Mouse (Mus musculus): ENCODE results near the gene Ssr2. TPM values are rescaled to one million over a fixed set of nuclear protein-coding genes. Genes with fewer than 3 reads are reported as not detected.
"Not testable (repeated sequence)": the region's sequence is repeated elsewhere in the genome, so short reads cannot be mapped to it uniquely, and the experiment has no call there.

Gene Ssr2
- total and polyA plus RNA-seq, 3 experiments, result 346 to 377 (median 364) TPM

- no peaks in the 10 kb centered on the region for H3K79me2 ChIP-seq (replicated peaks; ENCODE audit: control insufficient read depth, extremely low read depth, insufficient read depth, poor library complexity, severe bottlenecking)
- no peaks in the 10 kb centered on the region for H3K9me3 ChIP-seq (replicated peaks; ENCODE audit: low read length)
- H3K9ac ChIP-seq (ENCODE audit: insufficient read depth, low read depth), result peak overlapping the region; percentile 15
- no peak overlapping the region for H3K4me3 ChIP-seq (replicated peaks in 1 of 3; ENCODE audit: low read depth in 2 of 3, low read length in 2 of 3, poor library complexity in 1 of 3)
- peak overlapping the region; percentile 59 for H3K4me2 ChIP-seq (ENCODE audit: insufficient read depth, low read depth, poor library complexity, severe bottlenecking)
- H3K27ac ChIP-seq (ENCODE audit: insufficient read depth, low read depth), result peak overlapping the region; percentile 12
- DNase-seq (ENCODE audit: extremely low read depth), result no peak
- H3K36me3 ChIP-seq (replicated peaks in 1 of 2; ENCODE audit: control insufficient read depth in 1 of 2, insufficient read depth in 1 of 2, low read length in 1 of 2), result peaks cover 3 to 19% of the 10 kb centered on the region in 2 experiments
- peaks cover 13 to 29% of the 10 kb centered on the region in 2 experiments for H3K4me1 ChIP-seq (ENCODE audit: control insufficient read depth in 1 of 2, insufficient read depth in 2 of 2)
- in situ Hi-C loops (cut with MboI; ENCODE audit: low pct_ligation_motif_present, low pct_unique_long_range_greater_than_20kb, low sequenced_read_pairs) (no loop called here), dilution Hi-C loops (cut with MboI; ENCODE audit: extremely low pct_ligation_motif_present, extremely low pct_unique_long_range_greater_than_20kb, low sequenced_read_pairs) (no loop called here)
- no peaks in the 10 kb centered on the region for H3K27me3 ChIP-seq (replicated peaks)
- no peak for TF ChIP-seq ZKSCAN1 (IDR thresholded peaks at IDR 0.05; ENCODE audit: borderline replicate concordance, low read depth, low read length)
- 0 out of 2 replicates have a peak, but pooled peaks have one; percentile 6 for TF ChIP-seq TBP (conservative IDR thresholded peaks at IDR 0.05; ENCODE audit: low read depth, low read length)
Observed at GRCm38 (mm10) chr3:88593893-88594580, 18.4 kb downstream of the Ssr2 start.

DNA sequence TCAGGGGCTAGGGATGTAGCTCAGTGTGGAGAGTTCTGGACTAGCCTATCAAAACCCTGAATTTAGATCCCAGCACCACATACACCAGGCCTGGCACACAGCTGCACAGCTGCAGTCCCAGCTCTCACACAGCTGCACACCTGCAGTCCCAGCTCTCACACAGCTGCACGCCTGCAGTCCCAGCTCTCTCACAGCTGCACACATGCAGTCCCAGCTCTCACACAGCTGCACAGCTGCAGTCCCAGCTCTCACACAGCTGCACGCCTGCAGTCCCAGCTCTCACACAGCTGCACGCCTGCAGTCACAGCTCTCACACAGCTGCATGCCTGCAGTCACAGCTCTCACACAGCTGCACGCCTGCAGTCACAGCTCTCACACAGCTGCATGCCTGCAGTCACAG is 20.9 kb downstream of the Ssr2 start:
- in situ Hi-C loops (cut with MboI; ENCODE audit: low pct_ligation_motif_present, low pct_unique_long_range_greater_than_20kb, low sequenced_read_pairs), result loop anchor here (5.0 kb wide), 1 partner anchor 49 kb away; the partner anchor contains the start of gene Rab25
- dilution Hi-C loops (cut with MboI; ENCODE audit: extremely low pct_ligation_motif_present, extremely low pct_unique_long_range_greater_than_20kb, low sequenced_read_pairs); H3K79me2 ChIP-seq (replicated peaks; ENCODE audit: control insufficient read depth, extremely low read depth, insufficient read depth, poor library complexity, severe bottlenecking): not testable (repeated sequence)

GRCm38 (mm10) chr3:88602466-88602865 is 26.8 kb downstream of the Ssr2 start:
- Histone ChIP-seq H3K27me3 (replicated peaks) (no peaks in the 10 kb centered on the region), H3K4me3 (replicated peaks in 1 of 3; ENCODE audit: low read depth in 2 of 3, low read length in 2 of 3, poor library complexity in 1 of 3) (no peak overlapping the region), H3K9me3 (replicated peaks; ENCODE audit: low read length) (no peaks in the 10 kb centered on the region), H3K36me3 (replicated peaks in 1 of 2; ENCODE audit: control insufficient read depth in 1 of 2, insufficient read depth in 1 of 2, low read length in 1 of 2) (no peaks in the 10 kb centered on the region), H3K4me2 (ENCODE audit: insufficient read depth, low read depth, poor library complexity, severe bottlenecking) (no peak overlapping the region), H3K4me1 (ENCODE audit: control insufficient read depth in 1 of 2, insufficient read depth in 2 of 2) (peaks cover 2 to 24% of the 10 kb centered on the region in 2 experiments; a peak in 2 of 4 replicates), H3K27ac (ENCODE audit: insufficient read depth, low read depth) (no peak overlapping the region), H3K9ac (ENCODE audit: insufficient read depth, low read depth) (no peak overlapping the region), H3K79me2 (replicated peaks; ENCODE audit: control insufficient read depth, extremely low read depth, insufficient read depth, poor library complexity, severe bottlenecking) (no peaks in the 10 kb centered on the region)
- DNase-seq (ENCODE audit: extremely low read depth), result no peak
- TF ChIP-seq SIN3A (IDR thresholded peaks at IDR 0.05; ENCODE audit: low read length), result no peak
- TF ChIP-seq JUND (conservative IDR thresholded peaks at IDR 0.05; ENCODE audit: low read depth, low read length), result no peak
- no peak for TF ChIP-seq ELF1 (IDR thresholded peaks at IDR 0.05; ENCODE audit: low read depth, low read length)
- TF ChIP-seq MXI1 (IDR thresholded peaks at IDR 0.05; ENCODE audit: low read depth, low read length), result no peak
- dilution Hi-C loops (cut with MboI; ENCODE audit: extremely low pct_ligation_motif_present, extremely low pct_unique_long_range_greater_than_20kb, low sequenced_read_pairs), result no loop called here
- in situ Hi-C loops (cut with MboI; ENCODE audit: low pct_ligation_motif_present, low pct_unique_long_range_greater_than_20kb, low sequenced_read_pairs), result loop anchor here (25.0 kb wide), 1 partner anchor 135 kb away; no protein-coding TSS in a partner anchor

More for the DNA sequence above, 20.9 kb downstream of the Ssr2 start:
- DNase-seq (ENCODE audit: extremely low read depth); H3K9ac ChIP-seq (ENCODE audit: insufficient read depth, low read depth); H3K4me3 ChIP-seq (replicated peaks in 1 of 3; ENCODE audit: low read depth in 2 of 3, low read length in 2 of 3, poor library complexity in 1 of 3); H3K27ac ChIP-seq (ENCODE audit: insufficient read depth, low read depth); H3K9me3 ChIP-seq (replicated peaks; ENCODE audit: low read length); H3K27me3 ChIP-seq (replicated peaks); H3K4me2 ChIP-seq (ENCODE audit: insufficient read depth, low read depth, poor library complexity, severe bottlenecking); H3K36me3 ChIP-seq (replicated peaks in 1 of 2; ENCODE audit: control insufficient read depth in 1 of 2, insufficient read depth in 1 of 2, low read length in 1 of 2): not testable (repeated sequence)
- H3K4me1 ChIP-seq (ENCODE audit: control insufficient read depth in 1 of 2, insufficient read depth in 2 of 2), result peaks cover 13 to 28% of the 10 kb centered on the region in 2 experiments
- TF ChIP-seq TCF12 (IDR thresholded peaks at IDR 0.05; ENCODE audit: low read depth, low read length), result peak; percentile 81

Data from CH12.LX (cell line).